Mouse (Mus musculus) midbrain, embryonic 12.5 days (tissue): ENCODE measurements around the gene Prkar1a. TPM values are rescaled to one million over a fixed set of nuclear protein-coding genes. Genes with fewer than 3 reads are reported as not detected.

ENCODE experiments used
- ATAC-seq: fragments of 200-750 bp; cut with Nextera tagmentation; 2 replicates; pipeline ENCODE4 v1.8.0; 2017; ENCODE audit warnings: low read depth, moderate TSS enrichment, moderate library complexity; ENCODE audit not compliant: low FRiP score
- H3K27ac ChIP-seq: fragments of 300-500 bp; sonication (generic); replicated peaks from 2 replicates; pipeline ENCODE4 v1.5.1; 2016; ENCODE audit warnings: mild to moderate bottlenecking
- H3K27me3 ChIP-seq: fragments of 300-500 bp; sonication (generic); 2 replicates; pipeline ENCODE4 v1.6.1; 2016; ENCODE audit warnings: mild to moderate bottlenecking
- H3K36me3 ChIP-seq: fragments of 300-500 bp; sonication (generic); 2 replicates; pipeline ENCODE4 v1.6.1; 2016
- H3K4me1 ChIP-seq: fragments of 300-500 bp; sonication (generic); 2 replicates; pipeline ENCODE4 v1.6.1; 2016
- H3K4me2 ChIP-seq: fragments of 300-500 bp; sonication (generic); replicated peaks from 2 replicates; pipeline ENCODE4 v1.6.1; 2016; ENCODE audit warnings: mild to moderate bottlenecking, moderate library complexity
- H3K4me3 ChIP-seq: fragments of 300-500 bp; sonication (generic); 2 replicates; pipeline ENCODE4 v1.5.1; 2016; ENCODE audit warnings: mild to moderate bottlenecking
- H3K9ac ChIP-seq: fragments of 300-500 bp; sonication (generic); replicated peaks from 2 replicates; pipeline ENCODE4 v1.6.1; 2016; ENCODE audit warnings: mild to moderate bottlenecking, moderate library complexity
- H3K9me3 ChIP-seq: fragments of 300-500 bp; sonication (generic); 2 replicates; pipeline ENCODE4 v1.6.1; 2016; ENCODE audit warnings: mild to moderate bottlenecking
- WGBS: fragments of 180-500 bp; shearing (Covaris S2); methylation state at CpG from one replicate; pipeline ENCODE4 v1.1.7; 2016; 5-methylcytosine and 5-hydroxymethylcytosine counted together
- polyA plus RNA-seq: library from polyadenylated mRNA; unstranded; fragments of >200 nt; fragmentation: Nextera tagmentation; extraction: Ambion mirVana; gene quantifications from 2 replicates; pipeline ENCODE4 v1.2.1, GENCODE M21; 2016

Gene Prkar1a
- polyA plus RNA-seq, 1 experiment from 2014 or later, result 429 TPM

DNA sequence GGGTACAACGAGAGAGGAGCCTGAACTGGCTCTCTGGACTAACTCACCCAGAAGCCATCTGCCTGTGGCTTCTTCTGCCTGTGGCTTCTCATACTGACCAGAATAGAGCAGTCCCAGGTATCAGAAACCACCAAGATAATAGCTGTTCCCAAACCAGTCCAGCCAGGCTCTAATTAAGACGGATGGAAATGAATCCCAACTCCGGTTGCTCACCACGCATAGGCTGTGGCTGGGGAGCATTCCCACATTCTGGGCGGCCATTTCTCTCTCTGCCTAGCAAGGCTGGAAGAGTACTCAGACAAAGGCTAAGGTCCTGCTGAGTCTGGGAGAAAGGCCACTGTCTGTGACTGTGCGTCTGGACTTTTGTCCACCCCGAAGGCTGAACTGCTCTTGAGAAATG lies 67.8 kb downstream of the Prkar1a start:
- Histone ChIP-seq H3K9me3 (no peaks in the 10 kb centered on the region), H3K27ac (no peak overlapping the region), H3K36me3 (no peaks in the 10 kb centered on the region), H3K27me3 (peaks cover 20% of the 10 kb centered on the region), H3K4me1 (peaks cover 10% of the 10 kb centered on the region), H3K9ac (no peak overlapping the region), H3K4me3 (no peak overlapping the region), H3K4me2 (no peak overlapping the region)
- WGBS, result 82% methylated on average over 7 of the region's 7 CpGs
- no peak for ATAC-seq

DNA sequence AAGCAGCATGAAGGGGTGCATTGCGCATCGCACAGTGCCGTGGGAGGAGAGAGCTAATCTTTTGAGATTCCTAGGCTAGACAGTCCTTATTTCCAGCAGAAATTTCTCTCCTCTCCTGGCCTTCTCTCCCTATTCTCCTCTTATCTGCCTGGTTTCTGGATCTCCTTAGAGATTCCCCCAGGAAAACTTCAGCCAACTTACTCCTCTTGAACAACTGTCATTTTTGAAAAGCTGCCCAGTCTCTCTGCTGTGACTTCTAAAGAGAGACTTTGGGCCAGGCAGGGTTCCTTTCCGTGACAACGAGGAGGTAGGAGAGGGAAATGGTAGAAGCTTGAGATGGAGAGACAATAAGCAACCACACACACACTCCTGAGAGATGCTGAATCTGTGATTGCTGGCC lies 68.2 kb downstream of the Prkar1a start:
- H3K27me3 ChIP-seq, result peaks cover 25% of the 10 kb centered on the region
- no peak overlapping the region for H3K4me2 ChIP-seq
- H3K36me3 ChIP-seq, result no peaks in the 10 kb centered on the region
- ATAC-seq, result no peak
- H3K9me3 ChIP-seq, result no peaks in the 10 kb centered on the region
- no peak overlapping the region for H3K9ac ChIP-seq
- 82% methylated on average over 5 of the region's 5 CpGs for WGBS
- no peak overlapping the region for H3K27ac ChIP-seq
- peaks cover 15% of the 10 kb centered on the region for H3K4me1 ChIP-seq
- no peak overlapping the region for H3K4me3 ChIP-seq

DNA sequence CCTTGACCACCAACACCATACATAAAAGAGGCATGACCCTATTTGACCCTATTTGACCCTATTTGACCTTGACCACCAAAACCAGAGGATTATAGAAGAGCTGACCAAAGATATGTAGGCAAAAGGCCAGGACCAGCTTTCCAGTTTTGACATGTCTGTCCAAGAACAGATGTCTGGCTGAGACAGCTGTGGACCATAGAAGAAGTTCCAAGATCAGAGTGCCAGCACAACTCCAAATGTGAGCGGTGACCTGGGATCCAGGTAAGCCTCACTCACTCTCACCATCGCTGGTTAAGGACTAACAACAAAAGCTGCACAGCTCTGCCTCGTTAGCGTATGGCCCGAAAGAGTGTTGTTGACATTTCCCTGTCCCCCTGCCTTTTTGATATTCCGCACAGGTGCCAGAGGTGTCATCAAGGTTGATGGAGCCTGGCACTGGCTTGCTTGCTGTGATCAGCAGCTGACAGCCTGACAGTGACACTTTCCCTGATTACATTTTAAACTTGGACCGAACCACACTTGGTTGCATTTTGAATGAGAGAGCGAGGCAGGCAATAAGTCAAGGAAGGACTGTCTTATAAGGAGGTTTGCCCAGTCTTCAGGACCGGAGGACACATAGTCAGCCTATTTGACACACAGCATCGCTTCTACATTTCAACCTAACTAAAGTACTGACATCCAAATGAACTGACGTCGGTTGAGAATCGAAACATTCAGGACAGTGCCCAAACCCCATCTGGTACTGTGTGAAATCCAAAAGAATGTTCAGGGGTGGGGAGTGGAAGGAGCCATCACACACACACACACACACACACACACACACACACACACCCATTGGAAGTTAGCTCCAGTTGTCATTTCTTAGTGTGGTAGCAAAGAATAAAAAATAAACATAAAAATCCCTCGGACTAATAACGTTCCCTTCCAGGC lies 69.0 kb downstream of the Prkar1a start:
- H3K4me2 ChIP-seq, result no peak overlapping the region
- no peak for ATAC-seq
- peaks cover 16% of the 10 kb centered on the region for H3K4me1 ChIP-seq
- no peak overlapping the region for H3K27ac ChIP-seq
- WGBS, result 87% methylated on average over 15 of the region's 15 CpGs
- no peaks in the 10 kb centered on the region for H3K9me3 ChIP-seq
- H3K36me3 ChIP-seq, result no peaks in the 10 kb centered on the region
- peaks cover 33% of the 10 kb centered on the region for H3K27me3 ChIP-seq
- H3K9ac ChIP-seq, result no peak overlapping the region
- no peak overlapping the region for H3K4me3 ChIP-seq

Other genes with a start within 250 kb of the Prkar1a start
- not detected in 2 replicates for gene 9930022D16Rik, start 235.5 kb upstream of the Prkar1a start, polyA plus RNA-seq
- gene Amz2, start 223.5 kb upstream of the Prkar1a start, polyA plus RNA-seq, result 47.0 and 47.1 TPM in 2 replicates
- gene Arsg, start 176.0 kb upstream of the Prkar1a start, polyA plus RNA-seq, result 2.4 and 3.2 TPM in 2 replicates
- gene Slc16a6, start 175.8 kb upstream of the Prkar1a start, polyA plus RNA-seq, result 3.3 and 3.5 TPM in 2 replicates
- 17.8 and 20.1 TPM in 2 replicates for gene Wipi1, start 37.4 kb upstream of the Prkar1a start, polyA plus RNA-seq
- 2.4 and 2.5 TPM in 2 replicates for gene Fam20a, start 72.9 kb downstream of the Prkar1a start, polyA plus RNA-seq
- not detected in 2 replicates for gene 1700012B07Rik, start 178.6 kb downstream of the Prkar1a start, polyA plus RNA-seq